Mouse (Mus musculus): ENCODE results near the gene Kdf1.

DNA sequence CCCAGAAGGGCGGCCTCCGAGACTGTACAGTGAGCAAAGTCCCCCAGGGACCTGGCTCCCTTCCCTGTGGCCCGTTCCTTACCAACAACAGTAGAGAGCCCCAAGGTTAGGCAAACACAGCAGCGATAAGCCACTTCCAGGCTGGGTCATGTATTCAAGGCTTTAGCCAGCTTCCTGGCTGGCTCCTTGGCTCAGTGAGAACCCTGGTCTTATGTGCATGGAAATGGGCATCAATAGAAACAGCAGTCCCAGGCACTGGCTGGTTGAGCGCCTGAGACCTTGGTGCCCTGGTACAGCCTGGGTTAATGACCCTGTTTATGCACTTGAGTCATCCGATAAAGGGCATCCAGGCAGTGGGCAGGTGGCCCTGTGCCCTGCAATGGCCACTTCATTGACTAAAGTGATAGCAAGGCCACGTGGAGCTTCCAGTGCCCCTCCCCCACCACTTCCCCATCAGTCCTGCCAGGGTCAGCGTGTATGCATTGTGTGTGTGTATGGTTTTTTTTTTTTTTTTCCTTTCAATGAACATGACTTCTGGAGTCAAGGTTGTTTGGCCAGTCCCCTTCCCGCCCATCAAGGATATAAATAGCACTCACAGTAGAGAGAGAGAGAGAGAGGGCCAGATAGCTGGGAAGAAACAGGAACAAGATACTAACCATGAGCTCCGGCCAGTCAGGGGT, 34.1 kb downstream of the Kdf1 start, which contains the start of gene Nr0b2:
- TF ChIP-seq POLR2A (IDR thresholded peaks at IDR 0.05; ENCODE audit: low read depth, low read length) (no peak; the same call in 1 of the 2 replicates), CTCF (IDR thresholded peaks at IDR 0.05; ENCODE audit: extremely low read depth, insufficient read depth, insufficient read length, insufficient replicate concordance) (no peak)

Measured in spleen, adult 2 months (tissue).